Mouse (Mus musculus): ENCODE data around the gene Plekha6. TPM values are rescaled to one million over a fixed set of nuclear protein-coding genes. Genes with fewer than 3 reads are reported as not detected.

Plekha6 gene
- polyA plus RNA-seq, 1 experiment from 2014 or later = 28.5 TPM

DNA sequence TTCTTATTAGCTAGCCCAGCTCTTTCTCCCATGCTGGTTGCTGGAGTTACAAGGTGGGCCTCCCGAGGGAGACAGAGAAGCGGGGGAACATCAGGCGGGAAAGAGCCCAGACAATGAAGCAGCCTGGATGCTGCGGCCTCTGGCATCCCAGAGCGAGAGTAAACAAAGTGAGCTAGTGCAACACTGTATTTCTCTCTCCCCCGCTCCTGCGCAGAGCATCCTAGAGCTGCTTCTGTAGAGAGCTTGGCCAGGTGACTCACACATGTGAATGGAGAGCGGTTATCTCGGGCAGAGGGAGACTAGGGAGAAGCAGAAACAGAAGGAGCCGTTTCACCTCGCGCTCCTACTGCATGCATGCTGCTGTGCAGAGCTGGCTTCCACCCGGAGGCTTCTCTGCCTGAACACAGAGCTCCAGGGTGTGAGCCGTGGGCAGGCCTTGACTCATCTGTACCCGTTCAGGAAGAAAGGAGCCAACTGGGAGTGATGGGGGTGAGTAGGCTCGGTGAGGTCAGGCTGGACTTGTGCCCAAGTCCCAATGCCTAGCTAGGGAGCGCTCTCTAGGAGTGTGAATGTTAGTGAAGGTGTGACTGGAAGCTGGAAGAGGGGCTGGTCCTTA, 46.0 kb downstream of the Plekha6 start:
- peak overlapping the region; percentile 55 for H3K9ac ChIP-seq (replicated peaks)
- ATAC-seq = peak; percentile 35
- 24% methylated on average over 17 of the region's 17 CpGs for WGBS
- no peak overlapping the region for H3K4me3 ChIP-seq (replicated peaks)
- peaks cover 75% of the 10 kb centered on the region for H3K4me1 ChIP-seq (replicated peaks)
- no peaks in the 10 kb centered on the region for H3K9me3 ChIP-seq
- H3K36me3 ChIP-seq = no peaks in the 10 kb centered on the region
- H3K27me3 ChIP-seq = no peaks in the 10 kb centered on the region
- H3K27ac ChIP-seq = peak overlapping the region; percentile 84
- H3K4me2 ChIP-seq (replicated peaks) = peak overlapping the region; percentile 28

DNA sequence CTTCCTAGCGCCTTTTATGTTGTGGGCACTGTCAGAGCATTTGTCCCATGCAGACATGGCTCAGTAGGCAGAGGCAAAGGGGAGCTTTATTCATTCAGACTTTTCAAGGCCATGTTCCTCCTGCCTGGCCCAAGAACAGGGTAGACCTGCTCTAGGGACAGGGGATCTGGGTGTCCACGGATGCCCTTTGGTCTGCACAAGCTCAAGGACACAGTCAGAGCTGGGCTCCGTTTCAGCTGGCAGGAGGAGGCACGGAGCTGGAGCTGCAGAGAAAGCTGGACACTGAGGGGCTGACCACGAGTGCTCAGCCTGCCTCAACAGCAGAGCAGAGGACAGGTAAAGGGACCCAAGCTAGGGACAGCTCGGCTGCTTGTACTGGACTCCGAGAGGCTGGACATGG, 46.8 kb downstream of the Plekha6 start:
- Histone ChIP-seq H3K9me3 (no peaks in the 10 kb centered on the region), H3K9ac (replicated peaks) (peak overlapping the region; percentile 33; the same call in 1 of the 2 replicates), H3K27me3 (no peaks in the 10 kb centered on the region), H3K4me3 (replicated peaks) (no peak overlapping the region), H3K36me3 (no peaks in the 10 kb centered on the region), H3K27ac (peak overlapping the region; percentile 84), H3K4me1 (replicated peaks) (peaks cover 79% of the 10 kb centered on the region), H3K4me2 (replicated peaks) (no peak overlapping the region)
- no peak for ATAC-seq
- WGBS = 70% methylated on average over 7 of the region's 7 CpGs

DNA sequence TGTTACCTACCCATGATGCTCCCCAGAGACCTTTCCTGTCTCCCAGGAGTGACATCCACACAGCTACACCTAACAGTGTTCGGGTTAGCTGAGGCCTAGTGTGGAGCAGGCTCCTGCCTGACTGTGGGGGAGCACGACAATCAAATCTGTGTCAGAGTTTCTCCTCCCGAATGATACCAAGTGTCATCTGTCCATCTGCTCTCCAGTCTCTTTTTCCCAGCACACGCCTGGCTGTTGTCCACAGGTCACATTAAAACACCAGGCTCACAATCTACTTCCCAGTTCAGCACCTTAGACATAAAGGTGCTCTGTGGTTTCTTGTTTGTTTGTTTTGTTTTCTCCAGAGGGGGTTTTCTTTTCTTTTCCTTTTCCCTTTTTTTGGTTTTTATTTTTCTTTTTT, 48.3 kb downstream of the Plekha6 start:
- peaks cover 94% of the 10 kb centered on the region for H3K4me1 ChIP-seq (replicated peaks)
- 68% methylated on average over 4 of the region's 4 CpGs for WGBS

DNA sequence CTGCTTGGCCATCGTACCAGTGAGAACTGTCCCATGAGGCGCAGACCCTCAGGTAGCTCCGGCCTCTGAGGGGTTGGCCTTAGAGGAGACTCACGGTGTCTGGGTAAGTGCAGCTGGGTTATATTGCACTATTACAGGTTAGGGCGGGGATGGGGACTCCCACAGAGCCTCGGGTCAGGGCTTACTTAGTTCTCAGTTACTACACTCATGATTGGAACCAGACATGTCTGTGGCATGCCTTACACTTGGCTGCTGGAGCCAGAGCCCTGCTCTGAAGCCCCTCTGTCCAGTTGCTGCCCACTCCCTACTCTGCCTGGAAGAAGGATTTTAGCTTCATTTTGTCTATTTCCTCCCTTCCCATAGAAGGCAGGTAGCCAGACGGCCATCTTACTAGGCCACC, 49.1 kb downstream of the Plekha6 start:
- Histone ChIP-seq H3K27ac (0 out of 2 replicates have a peak overlapping the region, but pooled peaks have one; percentile 30), H3K9me3 (no peaks in the 10 kb centered on the region), H3K27me3 (no peaks in the 10 kb centered on the region), H3K4me1 (replicated peaks) (peaks cover 97% of the 10 kb centered on the region), H3K36me3 (no peaks in the 10 kb centered on the region), H3K4me2 (replicated peaks) (no peak overlapping the region), H3K4me3 (replicated peaks) (no peak overlapping the region), H3K9ac (replicated peaks) (no peak overlapping the region)
- WGBS = 84% methylated on average over 7 of the region's 7 CpGs
- ATAC-seq = no peak

More for the DNA sequence above, 48.3 kb downstream of the Plekha6 start:
- H3K36me3 ChIP-seq = no peaks in the 10 kb centered on the region
- no peaks in the 10 kb centered on the region for H3K9me3 ChIP-seq
- H3K27ac ChIP-seq = peak overlapping the region; percentile 10; the same call in 1 of the 2 replicates
- H3K4me2 ChIP-seq (replicated peaks) = no peak overlapping the region
- ATAC-seq = no peak
- no peaks in the 10 kb centered on the region for H3K27me3 ChIP-seq
- H3K4me3 ChIP-seq (replicated peaks) = no peak overlapping the region
- no peak overlapping the region; the same call in 1 of the 2 replicates for H3K9ac ChIP-seq (replicated peaks)

DNA sequence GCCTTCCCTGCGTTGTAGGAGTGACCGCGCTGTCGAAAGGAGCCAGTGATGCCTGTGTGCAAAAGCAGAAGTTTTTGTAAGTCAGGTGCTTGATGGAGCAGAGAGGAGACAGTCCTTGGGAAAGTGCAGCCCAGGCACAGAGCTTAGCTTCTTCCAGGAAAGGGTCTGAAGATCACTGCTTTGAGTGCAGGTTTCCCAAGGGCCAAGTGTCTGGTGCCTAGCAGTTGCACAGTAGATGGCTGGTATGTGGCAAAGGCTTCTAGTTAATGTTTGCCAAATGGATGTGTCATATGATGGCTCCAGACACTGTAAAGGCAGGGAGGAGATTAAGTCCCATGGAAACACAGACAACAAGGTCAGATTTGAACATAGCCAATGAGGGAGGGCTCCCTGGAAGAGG, 49.9 kb downstream of the Plekha6 start:
- no peaks in the 10 kb centered on the region for H3K9me3 ChIP-seq
- no peaks in the 10 kb centered on the region for H3K36me3 ChIP-seq
- peaks cover 94% of the 10 kb centered on the region for H3K4me1 ChIP-seq (replicated peaks)
- H3K27ac ChIP-seq = no peak overlapping the region
- WGBS = 95% methylated on average over 4 of the region's 4 CpGs
- no peaks in the 10 kb centered on the region for H3K27me3 ChIP-seq
- no peak overlapping the region for H3K4me3 ChIP-seq (replicated peaks)
- no peak overlapping the region for H3K4me2 ChIP-seq (replicated peaks)
- no peak overlapping the region for H3K9ac ChIP-seq (replicated peaks)
- no peak for ATAC-seq

DNA sequence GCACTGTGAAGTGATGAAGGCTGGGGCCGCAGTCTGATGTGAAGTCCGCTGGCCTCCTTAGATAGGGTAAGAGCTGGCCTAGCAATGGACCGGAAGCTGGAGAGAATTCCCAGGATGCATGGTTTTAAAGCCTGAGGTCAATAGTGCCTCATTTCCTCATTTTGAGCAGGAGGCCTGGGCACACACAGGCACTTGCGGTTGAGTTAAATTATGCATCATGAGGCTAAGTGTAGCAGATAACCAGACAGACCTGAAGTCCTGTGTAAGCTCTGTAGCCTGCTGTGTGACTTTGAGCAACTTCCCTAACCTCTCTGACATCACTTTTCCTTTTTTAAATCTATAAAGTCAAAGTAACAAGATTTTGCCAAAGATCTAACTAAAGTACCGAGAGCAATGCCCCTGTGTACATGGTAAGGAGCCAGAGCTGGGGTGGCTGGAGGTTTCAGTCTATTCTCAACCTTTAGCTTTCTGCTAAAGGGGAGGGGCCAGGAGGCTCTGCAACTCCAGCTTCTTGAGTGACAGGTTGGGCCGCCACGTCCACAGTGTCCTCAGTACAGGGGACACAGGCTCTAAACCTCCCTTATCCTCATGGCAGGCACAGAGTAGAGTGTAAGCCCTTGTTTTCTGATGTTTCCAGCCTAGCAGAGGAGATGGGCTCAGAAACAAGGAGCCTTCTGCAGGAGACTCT, 50.8 kb downstream of the Plekha6 start:
- Histone ChIP-seq H3K9ac (replicated peaks) (no peak overlapping the region), H3K27me3 (no peaks in the 10 kb centered on the region), H3K9me3 (no peaks in the 10 kb centered on the region), H3K4me2 (replicated peaks) (no peak overlapping the region), H3K4me1 (replicated peaks) (peaks cover 84% of the 10 kb centered on the region), H3K36me3 (no peaks in the 10 kb centered on the region), H3K27ac (peak overlapping the region; percentile 79), H3K4me3 (replicated peaks) (no peak overlapping the region)
- peak; percentile 26 for ATAC-seq
- WGBS = 57% methylated on average over 7 of the region's 7 CpGs

DNA sequence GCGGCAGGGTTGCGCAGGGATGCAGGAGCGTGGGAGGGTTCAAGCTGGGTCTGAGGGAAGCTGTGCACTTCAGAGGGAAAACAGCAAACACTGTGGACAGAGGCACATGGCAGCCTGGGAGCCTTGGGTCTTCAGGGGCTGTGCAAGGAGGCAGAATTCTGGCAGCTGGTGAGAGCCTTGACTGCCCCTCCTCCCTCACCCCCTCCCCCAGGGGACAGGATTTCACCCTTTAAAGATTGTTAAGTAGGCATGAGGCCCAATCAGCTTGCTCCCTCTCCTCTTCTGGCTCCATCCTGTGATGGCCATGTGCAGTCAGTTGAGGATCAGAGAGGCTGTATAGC, 51.3 kb downstream of the Plekha6 start:
- Histone ChIP-seq H3K4me1 (replicated peaks) (peaks cover 79% of the 10 kb centered on the region), H3K4me2 (replicated peaks) (no peak overlapping the region), H3K4me3 (replicated peaks) (no peak overlapping the region), H3K27me3 (no peaks in the 10 kb centered on the region), H3K9ac (replicated peaks) (0 out of 2 replicates have a peak overlapping the region, but pooled peaks have one; percentile 51), H3K9me3 (no peaks in the 10 kb centered on the region), H3K27ac (peak overlapping the region; percentile 79), H3K36me3 (no peaks in the 10 kb centered on the region)
- ATAC-seq = peak; percentile 53
- WGBS = 55% methylated on average over 3 of the region's 3 CpGs

DNA sequence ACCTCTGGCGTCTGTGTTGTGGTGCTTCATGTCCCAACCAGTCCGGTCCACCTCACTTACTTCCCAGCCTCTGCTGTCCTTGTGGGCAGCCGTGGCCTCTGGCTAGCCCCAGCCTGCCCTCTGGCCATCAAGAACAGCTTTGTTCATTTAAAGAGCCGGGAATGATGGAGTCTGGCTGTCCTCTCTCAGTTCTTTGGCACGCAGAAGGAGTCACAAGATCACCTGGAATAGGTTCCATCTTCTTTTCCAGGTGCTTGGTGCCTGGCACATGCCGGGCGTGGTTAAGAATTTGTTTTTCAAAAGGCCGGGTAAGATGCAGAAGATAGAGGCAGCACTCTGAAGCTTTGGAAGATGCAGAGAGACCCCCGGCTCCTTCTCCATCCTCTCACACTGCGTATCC, 51.7 kb downstream of the Plekha6 start:
- Histone ChIP-seq H3K27ac (peak overlapping the region; percentile 79), H3K36me3 (no peaks in the 10 kb centered on the region), H3K4me3 (replicated peaks) (no peak overlapping the region), H3K9ac (replicated peaks) (peak overlapping the region; percentile 51; the same call in 1 of the 2 replicates), H3K4me1 (replicated peaks) (peaks cover 75% of the 10 kb centered on the region), H3K27me3 (no peaks in the 10 kb centered on the region), H3K9me3 (no peaks in the 10 kb centered on the region), H3K4me2 (replicated peaks) (no peak overlapping the region)
- no peak for ATAC-seq
- WGBS = 75% methylated on average over 10 of the region's 10 CpGs

DNA sequence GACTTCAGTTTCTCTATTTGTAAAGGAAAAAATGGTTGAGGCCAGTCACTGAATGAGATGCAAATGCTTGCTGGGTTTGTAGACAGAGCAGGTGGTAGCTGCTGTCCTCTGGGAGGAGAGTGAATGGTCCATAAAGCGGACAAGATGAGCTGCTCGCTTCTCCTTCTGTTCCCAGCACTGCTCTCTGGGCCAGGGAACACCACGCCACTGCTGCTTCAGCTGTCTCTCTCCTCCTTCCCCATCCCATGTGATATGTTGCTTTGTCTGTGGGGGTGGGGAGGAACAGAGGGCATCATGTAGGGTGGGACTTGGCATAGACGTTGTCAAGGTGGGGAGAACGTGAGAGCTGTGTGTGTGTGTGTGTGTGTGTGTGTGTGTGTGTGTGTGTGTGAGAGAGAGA, 53.0 kb downstream of the Plekha6 start:
- no peaks in the 10 kb centered on the region for H3K9me3 ChIP-seq
- no peaks in the 10 kb centered on the region for H3K36me3 ChIP-seq
- peak; percentile 49 for ATAC-seq
- peaks cover 66% of the 10 kb centered on the region for H3K4me1 ChIP-seq (replicated peaks)
- H3K27me3 ChIP-seq = no peaks in the 10 kb centered on the region
- no peak overlapping the region for H3K4me2 ChIP-seq (replicated peaks)
- peak overlapping the region; percentile 79 for H3K27ac ChIP-seq
- WGBS = 23% methylated on average over 5 of the region's 5 CpGs
- no peak overlapping the region for H3K9ac ChIP-seq (replicated peaks)
- H3K4me3 ChIP-seq (replicated peaks) = no peak overlapping the region

DNA sequence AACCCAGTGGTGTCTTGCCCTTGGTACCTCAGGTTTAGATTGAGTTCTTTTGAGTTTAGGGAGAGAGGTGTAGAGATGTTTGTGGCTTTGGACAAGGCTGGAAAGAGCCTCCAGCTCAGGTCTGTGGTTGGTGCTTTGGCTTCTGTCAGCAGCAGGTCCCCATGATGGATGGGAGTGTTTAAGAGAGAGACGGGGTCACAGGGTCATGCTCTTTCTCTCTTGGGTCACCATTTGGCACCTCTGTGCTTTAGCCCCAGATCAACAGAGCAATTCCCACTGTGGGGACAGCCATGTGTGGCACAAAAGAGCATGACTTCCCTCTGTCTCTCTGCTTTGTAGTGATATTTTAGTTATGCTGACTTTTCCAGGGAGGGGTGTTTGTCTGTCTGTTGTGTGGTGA, 55.1 kb downstream of the Plekha6 start:
- Histone ChIP-seq H3K4me1 (replicated peaks) (peaks cover 63% of the 10 kb centered on the region), H3K4me3 (replicated peaks) (no peak overlapping the region), H3K27ac (no peak overlapping the region), H3K9ac (replicated peaks) (no peak overlapping the region), H3K27me3 (no peaks in the 10 kb centered on the region), H3K9me3 (no peaks in the 10 kb centered on the region), H3K36me3 (no peaks in the 10 kb centered on the region), H3K4me2 (replicated peaks) (no peak overlapping the region)
- WGBS = 70% methylated on average over 1 of the region's 1 CpGs
- no peak for ATAC-seq

DNA sequence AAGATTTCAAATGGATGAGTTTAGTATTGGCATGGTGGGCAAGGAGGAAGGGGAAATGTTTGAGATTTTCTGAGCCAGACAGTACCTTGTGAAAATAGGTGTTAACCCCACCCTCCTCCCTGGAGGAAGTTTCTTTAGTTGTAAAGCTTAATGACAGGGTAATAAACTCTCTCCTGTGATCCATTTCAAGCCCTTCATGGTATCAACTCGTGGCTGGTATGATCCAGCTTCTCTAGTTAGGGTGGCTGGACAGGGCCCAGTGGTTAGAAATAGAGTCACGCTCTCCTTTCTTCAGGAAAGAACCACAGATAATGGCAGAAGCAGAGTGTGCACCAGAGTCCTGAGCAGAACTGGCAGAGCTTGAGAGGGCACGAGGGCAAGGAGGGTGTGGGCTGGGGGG, 57.4 kb downstream of the Plekha6 start:
- Histone ChIP-seq H3K4me3 (replicated peaks) (no peak overlapping the region), H3K4me1 (replicated peaks) (peaks cover 51% of the 10 kb centered on the region), H3K4me2 (replicated peaks) (no peak overlapping the region), H3K27me3 (no peaks in the 10 kb centered on the region), H3K9me3 (no peaks in the 10 kb centered on the region), H3K36me3 (no peaks in the 10 kb centered on the region), H3K27ac (no peak overlapping the region), H3K9ac (replicated peaks) (no peak overlapping the region)
- no peak for ATAC-seq
- 75% methylated on average over 3 of the region's 3 CpGs for WGBS

DNA sequence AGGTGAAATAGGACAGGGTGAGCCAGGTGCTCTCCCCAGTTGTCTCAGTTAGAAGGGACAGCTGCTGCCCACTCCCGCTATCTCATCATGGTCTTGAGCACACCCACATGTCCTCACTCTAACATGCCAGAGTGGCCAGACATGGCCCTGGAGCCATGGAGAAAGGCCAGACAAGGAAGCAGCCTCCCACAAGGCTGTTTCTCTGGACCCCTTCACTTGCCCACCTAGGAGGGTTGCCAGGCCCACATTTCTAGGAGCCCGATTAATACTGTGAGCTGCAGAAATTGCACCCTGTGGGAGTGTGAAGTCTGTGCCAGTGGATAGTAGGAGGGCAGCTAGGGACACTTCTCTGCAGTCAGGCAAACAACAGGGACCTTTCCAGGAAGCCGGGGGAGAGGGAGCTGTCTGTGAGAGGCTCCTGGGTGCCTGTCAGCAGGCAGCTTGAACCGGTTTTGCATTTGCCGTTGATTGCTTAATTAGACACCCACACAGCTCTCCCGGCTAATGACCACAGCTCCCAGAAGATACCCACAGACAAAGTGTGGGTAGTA, 58.5 kb downstream of the Plekha6 start:
- H3K9ac ChIP-seq (replicated peaks) = peak overlapping the region; percentile 50
- H3K27me3 ChIP-seq = no peaks in the 10 kb centered on the region
- peak overlapping the region; percentile 64 for H3K27ac ChIP-seq
- no peaks in the 10 kb centered on the region for H3K9me3 ChIP-seq
- no peaks in the 10 kb centered on the region for H3K36me3 ChIP-seq
- ATAC-seq = 0 out of 2 replicates have a peak, but pooled peaks have one; percentile 21
- H3K4me2 ChIP-seq (replicated peaks) = no peak overlapping the region; the same call in 1 of the 2 replicates
- no peak overlapping the region for H3K4me3 ChIP-seq (replicated peaks)
- WGBS = 39% methylated on average over 6 of the region's 6 CpGs
- peaks cover 51% of the 10 kb centered on the region for H3K4me1 ChIP-seq (replicated peaks)
